Mouse (Mus musculus) hindbrain, embryonic 16.5 days (tissue): ENCODE measurements around the gene Armc9. TPM values are rescaled to one million over a fixed set of nuclear protein-coding genes. Genes with fewer than 3 reads are reported as not detected.
A peak's percentile ranks its signal among the peaks of the same experiment; 100 is the strongest.

Experiments used
- ATAC-seq: fragments of 200-750 bp; cut with Nextera tagmentation; 2 replicates; pipeline ENCODE4 v1.8.0; 2017; ENCODE audit warnings: moderate TSS enrichment, moderate library complexity
- H3K27ac ChIP-seq: fragments of 300-500 bp; sonication (generic); 2 replicates; pipeline ENCODE4 v1.5.1; 2014; ENCODE audit warnings: low read depth, mild to moderate bottlenecking, control low read depth, low read length, moderate library complexity
- H3K27me3 ChIP-seq: fragments of 300-500 bp; sonication (generic); replicated peaks from 2 replicates; pipeline ENCODE4 v1.6.1; 2014; ENCODE audit warnings: low read length; ENCODE audit not compliant: control insufficient read depth, insufficient read depth
- H3K36me3 ChIP-seq: fragments of 300-500 bp; sonication (generic); 2 replicates; pipeline ENCODE4 v1.6.1; 2014; ENCODE audit warnings: mild to moderate bottlenecking, low read length, moderate library complexity, mixed read lengths; ENCODE audit not compliant: control insufficient read depth, insufficient read depth
- H3K4me1 ChIP-seq: fragments of 300-500 bp; sonication (generic); 2 replicates; pipeline ENCODE4 v1.6.1; 2014; ENCODE audit warnings: low read depth, low read length; ENCODE audit not compliant: control insufficient read depth, insufficient read depth
- H3K4me2 ChIP-seq: fragments of 300-500 bp; sonication (generic); 2 replicates; pipeline ENCODE4 v1.6.1; 2014; ENCODE audit warnings: mild to moderate bottlenecking, low read length, control low read depth, moderate library complexity
- H3K4me3 ChIP-seq: fragments of 300-500 bp; sonication (generic); 2 replicates; pipeline ENCODE4 v1.5.1; 2014; ENCODE audit warnings: mild to moderate bottlenecking, low read length, control low read depth, moderate library complexity
- H3K9ac ChIP-seq: fragments of 300-500 bp; sonication (generic); 2 replicates; pipeline ENCODE4 v1.6.1; 2014; ENCODE audit warnings: low read depth, mild to moderate bottlenecking, control low read depth, low read length, moderate library complexity
- H3K9me3 ChIP-seq: fragments of 300-500 bp; sonication (generic); 2 replicates; pipeline ENCODE4 v1.6.1; 2014; ENCODE audit warnings: mild to moderate bottlenecking, low read length, moderate library complexity; ENCODE audit not compliant: control insufficient read depth
- WGBS: fragments of 180-500 bp; shearing (Covaris S2); extraction: QIAGEN DNeasy Blood & Tissue Kit; methylation state at CpG from one replicate; pipeline ENCODE4 v1.1.7; 2014; 5-methylcytosine and 5-hydroxymethylcytosine counted together
- polyA plus RNA-seq: library from polyadenylated mRNA; unstranded; fragments of >200 nt; fragmentation: Nextera tagmentation; extraction: Ambion mirVana; gene quantifications from 2 replicates; pipeline ENCODE4 v1.2.1, GENCODE M21; 2015

Armc9 gene
- polyA plus RNA-seq, 1 experiment from 2014 or later = 34.5 TPM

- Histone ChIP-seq H3K27me3 (no peaks in the 10 kb centered on the region), H3K9ac (no peak overlapping the region), H3K36me3 (peaks cover 6% of the 10 kb centered on the region), H3K27ac (no peak overlapping the region), H3K4me3 (no peak overlapping the region), H3K4me2 (no peak overlapping the region), H3K4me1 (no peaks in the 10 kb centered on the region), H3K9me3 (no peaks in the 10 kb centered on the region)
- WGBS = 76% methylated on average over 4 of the region's 4 CpGs
- ATAC-seq = 0 out of 2 replicates have a peak, but pooled peaks have one; percentile 27
Measured at GRCm38 (mm10) chr1:86143165-86143564, 11.4 kb upstream of the Armc9 start.

DNA sequence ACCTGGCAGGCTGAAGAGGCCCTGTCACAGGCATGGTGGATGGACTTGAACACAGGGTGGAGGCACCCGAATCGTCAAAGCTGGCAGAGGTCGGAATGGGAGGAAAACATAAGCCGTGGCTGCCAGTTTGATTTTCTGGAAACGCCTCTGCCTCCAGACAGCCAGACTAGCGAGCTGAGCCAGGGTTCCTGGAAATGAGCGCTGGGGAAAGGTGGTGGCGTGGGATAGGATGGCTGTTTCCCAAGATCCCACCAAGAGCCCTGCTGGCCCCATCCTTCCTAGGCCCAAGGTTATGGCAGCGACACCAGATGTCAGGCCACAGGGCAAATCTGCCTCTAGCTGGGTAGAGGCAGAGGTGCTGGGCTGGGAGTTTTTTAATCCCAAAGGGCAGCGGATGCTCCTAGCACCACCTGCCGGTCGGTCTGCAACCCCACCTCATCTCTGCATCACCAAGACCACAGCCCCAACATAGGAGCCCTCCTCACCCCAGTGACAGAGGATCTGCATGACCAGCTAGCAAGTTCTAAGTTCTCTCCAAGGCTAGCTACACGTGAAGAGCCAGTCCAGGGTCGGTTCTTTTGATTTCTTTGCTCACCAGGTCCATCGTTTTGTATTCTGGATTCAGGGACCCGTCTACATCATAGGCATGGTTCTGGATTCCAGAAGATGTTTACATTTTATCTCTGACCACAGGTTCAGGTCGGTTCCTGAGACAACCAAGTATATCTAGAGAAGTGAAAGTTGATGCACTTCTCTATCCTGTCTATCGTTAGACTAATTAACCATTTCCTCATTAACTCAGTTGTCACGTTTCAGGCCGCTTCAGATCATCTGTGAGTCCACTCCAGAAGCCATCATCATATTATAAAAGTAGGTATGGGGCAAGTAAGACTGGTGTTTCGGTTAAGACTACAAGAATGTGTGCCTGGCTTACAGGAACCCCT is 10.3 kb upstream of the Armc9 start:
- WGBS = 81% methylated on average over 20 of the region's 21 CpGs
- Histone ChIP-seq H3K4me1 (no peaks in the 10 kb centered on the region), H3K9ac (no peak overlapping the region), H3K4me2 (no peak overlapping the region), H3K27ac (no peak overlapping the region), H3K27me3 (no peaks in the 10 kb centered on the region), H3K4me3 (no peak overlapping the region), H3K36me3 (peaks cover 6% of the 10 kb centered on the region), H3K9me3 (no peaks in the 10 kb centered on the region)
- ATAC-seq = no peak

- Histone ChIP-seq H3K36me3 (peaks cover 3% of the 10 kb centered on the region), H3K4me3 (no peak overlapping the region), H3K27me3 (no peaks in the 10 kb centered on the region), H3K4me1 (no peaks in the 10 kb centered on the region), H3K4me2 (no peak overlapping the region), H3K9me3 (no peaks in the 10 kb centered on the region), H3K9ac (no peak overlapping the region), H3K27ac (no peak overlapping the region)
- WGBS = 91% methylated on average over 5 of the region's 5 CpGs
- ATAC-seq = no peak
Measured at GRCm38 (mm10) chr1:86146293-86146692, 8.3 kb upstream of the Armc9 start.

- ATAC-seq = no peak
- no peaks in the 10 kb centered on the region for H3K27me3 ChIP-seq
- no peak overlapping the region for H3K4me2 ChIP-seq
- no peak overlapping the region for H3K4me3 ChIP-seq
- no peak overlapping the region for H3K27ac ChIP-seq
- WGBS = 80% methylated on average over 5 of the region's 5 CpGs
- H3K9ac ChIP-seq = no peak overlapping the region
- H3K4me1 ChIP-seq = no peaks in the 10 kb centered on the region
- no peaks in the 10 kb centered on the region for H3K9me3 ChIP-seq
- H3K36me3 ChIP-seq = no peaks in the 10 kb centered on the region; the same call in 1 of the 2 replicates
Measured at GRCm38 (mm10) chr1:86147557-86147956, 7.0 kb upstream of the Armc9 start.

GRCm38 (mm10) chr1:86148161-86148560 is 6.4 kb upstream of the Armc9 start:
- Histone ChIP-seq H3K4me3 (no peak overlapping the region), H3K4me2 (no peak overlapping the region), H3K36me3 (no peaks in the 10 kb centered on the region), H3K4me1 (no peaks in the 10 kb centered on the region), H3K27me3 (no peaks in the 10 kb centered on the region), H3K9ac (no peak overlapping the region), H3K9me3 (no peaks in the 10 kb centered on the region), H3K27ac (no peak overlapping the region)
- ATAC-seq = no peak
- WGBS = 70% methylated on average over 9 of the region's 9 CpGs

DNA sequence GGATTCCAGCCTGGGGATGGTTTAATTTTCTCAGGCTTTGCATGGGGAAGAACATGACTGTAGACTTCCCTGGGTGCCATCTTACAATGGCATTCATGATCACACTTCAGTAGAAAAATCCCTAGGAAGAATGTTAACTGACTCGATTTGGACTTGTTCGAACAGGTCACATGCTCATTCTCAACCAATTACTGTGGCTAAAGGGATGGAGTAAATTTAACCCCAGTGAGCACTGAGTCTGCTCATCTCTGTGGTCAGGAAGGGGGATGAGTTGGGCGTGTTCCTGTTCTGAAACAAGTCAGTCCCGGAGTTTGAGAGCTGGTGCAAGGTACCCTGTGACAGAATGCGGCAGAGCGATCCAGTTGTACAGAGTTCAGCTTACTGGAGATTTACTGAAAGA is 3.7 kb upstream of the Armc9 start:
- ATAC-seq = no peak
- WGBS = 91% methylated on average over 6 of the region's 6 CpGs
- no peaks in the 10 kb centered on the region for H3K27me3 ChIP-seq

GRCm38 (mm10) chr1:86151376-86151775 is 3.2 kb upstream of the Armc9 start:
- Histone ChIP-seq H3K4me3 (no peak overlapping the region), H3K27ac (no peak overlapping the region), H3K4me2 (no peak overlapping the region), H3K9me3 (no peaks in the 10 kb centered on the region), H3K9ac (no peak overlapping the region), H3K27me3 (no peaks in the 10 kb centered on the region), H3K36me3 (no peaks in the 10 kb centered on the region), H3K4me1 (peaks cover 12% of the 10 kb centered on the region)
- 89% methylated on average over 7 of the region's 7 CpGs for WGBS
- no peak for ATAC-seq

More for the DNA sequence above, 3.7 kb upstream of the Armc9 start:
- Histone ChIP-seq H3K9me3 (no peaks in the 10 kb centered on the region), H3K9ac (no peak overlapping the region), H3K4me3 (no peak overlapping the region), H3K4me1 (peaks cover 12% of the 10 kb centered on the region), H3K36me3 (no peaks in the 10 kb centered on the region), H3K4me2 (no peak overlapping the region), H3K27ac (no peak overlapping the region)

GRCm38 (mm10) chr1:86152618-86153017 is 2.0 kb upstream of the Armc9 start:
- Histone ChIP-seq H3K27me3 (no peaks in the 10 kb centered on the region), H3K27ac (no peak overlapping the region)
- WGBS = 87% methylated on average over 1 of the region's 1 CpGs

DNA sequence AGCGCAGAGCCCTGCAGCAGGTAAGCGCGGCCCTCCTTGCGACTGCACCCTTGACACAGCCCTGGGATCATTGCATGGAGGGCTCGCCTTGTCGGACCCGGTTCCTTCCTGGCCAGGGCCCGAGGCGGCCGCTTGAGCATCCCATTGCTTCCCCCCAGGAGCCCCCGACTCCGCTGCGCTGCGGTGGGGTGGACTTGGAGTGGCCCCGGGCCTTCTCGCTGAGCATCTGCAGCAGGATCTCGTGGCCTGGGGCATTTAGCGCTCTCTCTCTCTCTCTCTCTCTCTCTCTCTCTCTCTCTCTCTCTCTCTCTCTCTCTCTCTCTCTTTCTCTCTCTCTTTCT is 214 bp downstream of the Armc9 start:
- 1% methylated on average over 18 of the region's 18 CpGs for WGBS

More at GRCm38 (mm10) chr1:86152618-86153017, 2.0 kb upstream of the Armc9 start:
- Histone ChIP-seq H3K9me3 (no peaks in the 10 kb centered on the region), H3K9ac (no peak overlapping the region), H3K36me3 (no peaks in the 10 kb centered on the region), H3K4me1 (peaks cover 12% of the 10 kb centered on the region), H3K4me2 (no peak overlapping the region), H3K4me3 (no peak overlapping the region)
- no peak for ATAC-seq

More for the DNA sequence above, 214 bp downstream of the Armc9 start:
- ATAC-seq = no peak
- no peaks in the 10 kb centered on the region for H3K9me3 ChIP-seq
- H3K27me3 ChIP-seq = no peaks in the 10 kb centered on the region
- peak overlapping the region; percentile 54; the same call in 1 of the 2 replicates for H3K27ac ChIP-seq
- H3K9ac ChIP-seq = peak overlapping the region; percentile 82
- peak overlapping the region; percentile 73 for H3K4me2 ChIP-seq
- peaks cover 12% of the 10 kb centered on the region for H3K4me1 ChIP-seq
- no peaks in the 10 kb centered on the region for H3K36me3 ChIP-seq
- H3K4me3 ChIP-seq = peak overlapping the region; percentile 80
